Mouse (Mus musculus) liver, embryonic 12.5 days (tissue): Measurements from ENCODE around the gene Hagh. TPM values are rescaled to one million over a fixed set of nuclear protein-coding genes. Genes with fewer than 3 reads are reported as not detected.

ENCODE experiments used
- ATAC-seq: fragments of 200-750 bp; cut with Nextera tagmentation; 2 replicates; pipeline ENCODE4 v1.8.0; 2017; ENCODE audit warnings: moderate number of reproducible peaks, mild to moderate bottlenecking, moderate library complexity
- H3K27ac ChIP-seq: fragments of 300-500 bp; sonication (generic); 2 replicates; pipeline ENCODE4 v1.5.1; 2016; ENCODE audit warnings: mild to moderate bottlenecking
- H3K27me3 ChIP-seq: fragments of 300-500 bp; sonication (generic); replicated peaks from 2 replicates; pipeline ENCODE4 v1.6.1; 2016; ENCODE audit warnings: mild to moderate bottlenecking, moderate library complexity
- H3K36me3 ChIP-seq: fragments of 300-500 bp; sonication (generic); 2 replicates; pipeline ENCODE4 v1.6.1; 2016; ENCODE audit warnings: mild to moderate bottlenecking, moderate library complexity
- H3K4me1 ChIP-seq: fragments of 300-500 bp; sonication (generic); 2 replicates; pipeline ENCODE4 v1.6.1; 2016
- H3K4me2 ChIP-seq: fragments of 300-500 bp; sonication (generic); 2 replicates; pipeline ENCODE4 v1.6.1; 2016; ENCODE audit warnings: mild to moderate bottlenecking, moderate library complexity
- H3K4me3 ChIP-seq: fragments of 300-500 bp; sonication (generic); 2 replicates; pipeline ENCODE4 v1.5.1; 2016; ENCODE audit warnings: mild to moderate bottlenecking, moderate library complexity
- H3K9ac ChIP-seq: fragments of 300-500 bp; sonication (generic); 2 replicates; pipeline ENCODE4 v1.6.1; 2016; ENCODE audit warnings: mild to moderate bottlenecking, moderate library complexity
- H3K9me3 ChIP-seq: fragments of 300-500 bp; sonication (generic); replicated peaks from 2 replicates; pipeline ENCODE4 v1.6.1; 2016; ENCODE audit warnings: mild to moderate bottlenecking, moderate library complexity
- WGBS: fragments of 180-500 bp; shearing (Covaris S2); methylation state at CpG from one replicate; pipeline ENCODE4 v1.1.7; 2016; ENCODE audit not compliant: insufficient replicate concordance; 5-methylcytosine and 5-hydroxymethylcytosine counted together
- polyA plus RNA-seq: library from polyadenylated mRNA; unstranded; fragments of >200 nt; fragmentation: Nextera tagmentation; extraction: Ambion mirVana; gene quantifications from 2 replicates; pipeline ENCODE4 v1.2.1, GENCODE M21; 2016

Hagh gene
- polyA plus RNA-seq, 1 experiment from 2014 or later: 61.1 TPM

GRCm38 (mm10) chr17:24888862-24889261, 48.9 kb downstream of the Hagh start:
- peak overlapping the region; percentile 95; the same call in 1 of the 2 replicates for H3K9ac ChIP-seq
- WGBS: 79% methylated on average over 3 of the region's 3 CpGs
- peaks cover 61% of the 10 kb centered on the region for H3K4me1 ChIP-seq
- no peaks in the 10 kb centered on the region for H3K9me3 ChIP-seq
- no peaks in the 10 kb centered on the region for H3K27me3 ChIP-seq
- no peak for ATAC-seq
- H3K4me2 ChIP-seq: peak overlapping the region; percentile 83
- peaks cover 77% of the 10 kb centered on the region for H3K36me3 ChIP-seq
- peak overlapping the region; percentile 91 for H3K27ac ChIP-seq
- H3K4me3 ChIP-seq: no peak overlapping the region

DNA sequence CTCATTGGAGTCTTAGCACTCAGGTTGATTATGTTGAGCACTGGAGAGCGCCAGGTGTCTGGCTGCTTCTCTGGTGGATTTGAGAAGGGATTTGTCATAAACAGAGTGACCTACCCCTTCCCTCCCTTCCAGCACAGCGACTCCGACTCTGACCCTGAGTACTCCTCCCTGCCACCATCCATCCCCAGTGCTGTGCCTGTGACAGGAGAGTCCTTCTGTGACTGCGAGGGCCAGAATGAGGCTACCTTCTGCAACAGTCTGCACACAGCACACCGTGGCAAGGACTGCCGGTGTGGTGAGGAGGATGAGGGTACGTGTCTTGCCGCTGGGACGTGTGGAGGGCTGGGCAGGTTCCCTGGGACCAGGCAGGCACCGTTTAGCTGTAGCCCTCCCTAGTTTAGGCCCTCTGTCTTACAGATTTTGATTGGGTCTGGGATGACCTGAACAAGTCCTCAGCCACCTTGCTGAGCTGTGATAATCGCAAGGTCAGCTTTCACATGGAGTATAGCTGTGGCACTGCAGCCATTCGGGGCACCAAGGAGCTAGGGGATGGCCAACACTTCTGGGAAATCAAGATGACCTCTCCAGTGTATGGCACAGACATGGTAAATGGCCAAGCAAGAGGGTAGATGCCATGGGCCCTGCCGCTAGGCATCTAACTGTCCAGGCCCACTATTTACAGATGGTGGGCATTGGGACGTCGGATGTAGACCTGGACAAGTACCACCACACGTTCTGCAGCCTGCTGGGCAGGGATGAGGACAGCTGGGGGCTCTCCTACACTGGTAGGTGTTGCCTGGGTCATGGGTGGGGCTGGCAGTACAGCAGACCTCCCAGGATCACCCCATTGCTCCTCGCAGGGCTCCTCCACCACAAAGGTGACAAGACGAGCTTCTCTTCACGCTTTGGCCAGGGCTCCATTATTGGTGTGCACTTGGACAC, 50.5 kb downstream of the Hagh start:
- peak overlapping the region; percentile 91; the same call in 1 of the 2 replicates for H3K27ac ChIP-seq
- no peak overlapping the region for H3K4me3 ChIP-seq
- no peak overlapping the region for H3K4me2 ChIP-seq
- H3K9me3 ChIP-seq: no peaks in the 10 kb centered on the region
- H3K4me1 ChIP-seq: peaks cover 54% of the 10 kb centered on the region
- H3K27me3 ChIP-seq: no peaks in the 10 kb centered on the region
- no peak for ATAC-seq
- peaks cover 63% of the 10 kb centered on the region for H3K36me3 ChIP-seq
- no peak overlapping the region for H3K9ac ChIP-seq
- WGBS: 85% methylated on average over 19 of the region's 19 CpGs

DNA sequence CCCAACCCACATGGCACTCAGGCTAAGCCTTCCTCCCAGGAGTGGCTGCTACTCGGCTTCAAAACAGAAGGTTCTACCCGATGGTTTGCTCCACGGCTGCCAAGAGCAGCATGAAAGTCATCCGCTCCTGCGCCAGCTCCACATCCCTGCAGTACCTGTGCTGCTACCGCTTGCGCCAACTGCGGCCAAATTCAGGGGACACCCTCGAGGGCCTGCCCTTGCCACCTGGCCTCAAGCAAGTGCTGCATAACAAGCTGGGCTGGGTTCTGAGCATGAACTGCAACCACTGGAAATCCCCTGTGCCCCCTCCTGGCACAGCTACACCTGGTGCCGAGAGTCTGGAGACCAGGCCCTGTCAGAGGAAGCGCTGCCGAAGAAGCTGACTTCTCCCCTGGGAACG, 51.4 kb downstream of the Hagh start:
- no peak overlapping the region for H3K9ac ChIP-seq
- H3K4me3 ChIP-seq: no peak overlapping the region
- ATAC-seq: no peak
- no peaks in the 10 kb centered on the region for H3K27me3 ChIP-seq
- no peak overlapping the region for H3K4me2 ChIP-seq
- 79% methylated on average over 13 of the region's 13 CpGs for WGBS
- H3K36me3 ChIP-seq: peaks cover 63% of the 10 kb centered on the region
- H3K9me3 ChIP-seq: no peaks in the 10 kb centered on the region
- peaks cover 60% of the 10 kb centered on the region for H3K4me1 ChIP-seq
- H3K27ac ChIP-seq: peak overlapping the region; percentile 17; the same call in 1 of the 2 replicates

GRCm38 (mm10) chr17:24892785-24893184, 52.8 kb downstream of the Hagh start:
- peaks cover 64% of the 10 kb centered on the region for H3K4me1 ChIP-seq
- H3K4me3 ChIP-seq: no peak overlapping the region
- H3K27me3 ChIP-seq: no peaks in the 10 kb centered on the region
- no peak overlapping the region for H3K4me2 ChIP-seq
- no peaks in the 10 kb centered on the region for H3K9me3 ChIP-seq
- no peak overlapping the region for H3K9ac ChIP-seq
- peaks cover 71% of the 10 kb centered on the region for H3K36me3 ChIP-seq
- no peak for ATAC-seq
- H3K27ac ChIP-seq: no peak overlapping the region
- 87% methylated on average over 12 of the region's 12 CpGs for WGBS

DNA sequence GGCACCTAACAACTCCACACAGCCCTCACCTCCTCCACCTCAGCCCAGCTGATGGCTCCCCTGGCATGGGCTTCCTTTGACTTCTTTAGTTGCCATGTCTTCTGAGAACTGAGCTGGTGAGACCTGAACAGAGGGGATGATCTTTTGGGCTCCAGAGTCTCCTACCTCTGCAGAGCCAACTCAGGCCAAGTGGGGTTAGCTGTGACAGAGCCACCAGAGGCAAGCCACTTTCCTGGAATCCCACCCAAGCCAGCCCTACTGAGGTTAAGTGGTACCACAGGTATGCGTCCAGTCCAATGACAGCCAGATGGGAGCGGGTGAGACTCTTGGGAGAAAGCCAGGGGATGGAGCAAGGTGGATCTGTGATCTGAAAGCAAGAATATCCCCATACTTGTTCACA, 53.3 kb downstream of the Hagh start:
- no peaks in the 10 kb centered on the region for H3K27me3 ChIP-seq
- no peaks in the 10 kb centered on the region for H3K9me3 ChIP-seq
- peak overlapping the region; percentile 92; the same call in 1 of the 2 replicates for H3K4me3 ChIP-seq
- ATAC-seq: no peak
- peak overlapping the region; percentile 97 for H3K4me2 ChIP-seq
- WGBS: 89% methylated on average over 2 of the region's 2 CpGs
- peaks cover 71% of the 10 kb centered on the region for H3K36me3 ChIP-seq
- H3K27ac ChIP-seq: no peak overlapping the region
- peaks cover 63% of the 10 kb centered on the region for H3K4me1 ChIP-seq
- peak overlapping the region; percentile 88; the same call in 1 of the 2 replicates for H3K9ac ChIP-seq

DNA sequence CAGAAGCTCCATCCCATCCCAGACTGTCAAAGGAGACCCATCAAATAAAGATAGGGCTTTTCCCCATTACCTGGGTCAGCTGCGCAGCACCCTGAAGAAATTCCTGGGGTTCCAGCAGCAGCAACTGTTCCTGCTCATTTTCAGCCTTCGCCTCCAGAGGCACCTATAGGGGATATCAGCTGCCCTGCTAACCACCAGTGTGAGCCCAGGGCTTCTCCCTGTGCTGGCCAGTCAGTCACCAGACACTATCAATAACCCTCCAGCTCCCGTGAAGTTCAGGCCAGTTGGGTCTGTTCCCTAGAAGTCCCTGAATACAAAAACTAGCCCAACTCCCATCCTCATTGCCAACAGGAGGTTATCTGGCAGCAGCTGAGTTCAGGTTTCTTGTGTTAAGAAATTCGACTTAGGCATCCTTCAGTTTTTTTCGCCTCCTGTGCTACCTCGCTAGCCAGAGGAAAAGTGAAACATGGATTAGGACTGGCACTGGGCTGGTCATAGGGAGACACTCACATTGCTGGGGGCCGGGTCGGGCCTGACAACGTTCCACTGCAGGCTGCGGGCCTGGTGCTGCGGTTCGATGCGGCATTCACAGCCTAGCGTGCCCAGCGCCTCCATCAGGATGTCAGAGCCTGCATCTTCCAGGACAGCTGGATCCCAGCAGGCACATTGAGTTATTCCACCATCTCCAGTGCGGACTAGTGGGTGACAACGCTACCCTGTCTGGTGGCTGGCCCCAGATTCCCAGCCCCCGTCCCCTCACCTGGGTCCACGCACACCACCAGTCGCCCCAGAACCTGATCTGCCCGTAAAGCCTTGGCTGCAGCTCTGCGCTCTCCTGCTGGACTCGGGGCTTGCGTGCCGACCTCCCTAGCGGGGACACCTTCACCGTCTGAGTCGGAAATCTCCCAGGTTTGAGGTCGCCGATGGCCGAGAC, 54.4 kb downstream of the Hagh start:
- no peaks in the 10 kb centered on the region for H3K27me3 ChIP-seq
- H3K36me3 ChIP-seq: peaks cover 71% of the 10 kb centered on the region
- H3K9me3 ChIP-seq: no peaks in the 10 kb centered on the region
- H3K27ac ChIP-seq: peak overlapping the region; percentile 89
- WGBS: 8% methylated on average over 31 of the region's 31 CpGs
- peak overlapping the region; percentile 92 for H3K4me3 ChIP-seq
- peak overlapping the region; percentile 97 for H3K4me2 ChIP-seq
- peak; percentile 17; the same call in 1 of the 2 replicates for ATAC-seq
- H3K4me1 ChIP-seq: peaks cover 53% of the 10 kb centered on the region
- peak overlapping the region; percentile 88 for H3K9ac ChIP-seq

- H3K27ac ChIP-seq: peak within 1 kb of the TSS; percentile 89
- ATAC-seq: peak; percentile 55
- H3K4me1 ChIP-seq: peaks cover 47% of the 10 kb centered on the region
- H3K9ac ChIP-seq: peak within 1 kb of the TSS; percentile 88
- H3K4me2 ChIP-seq: peak within 1 kb of the TSS; percentile 97
- peaks cover 71% of the 10 kb centered on the region for H3K36me3 ChIP-seq
- H3K4me3 ChIP-seq: peak within 1 kb of the TSS; percentile 92
- H3K9me3 ChIP-seq: no peaks in the 10 kb centered on the region
- H3K27me3 ChIP-seq: no peaks in the 10 kb centered on the region
- under 1% methylated on average over 62 of the region's 62 CpGs for WGBS
Observed at GRCm38 (mm10) chr17:24894995-24895547, 55.1 kb downstream of the Hagh start, which contains the start of the genes Eme2 and Mrps34. Gene Eme2 (minus strand): TSS chr17:24895087. Gene Mrps34 (plus strand): TSS chr17:24895116.

DNA sequence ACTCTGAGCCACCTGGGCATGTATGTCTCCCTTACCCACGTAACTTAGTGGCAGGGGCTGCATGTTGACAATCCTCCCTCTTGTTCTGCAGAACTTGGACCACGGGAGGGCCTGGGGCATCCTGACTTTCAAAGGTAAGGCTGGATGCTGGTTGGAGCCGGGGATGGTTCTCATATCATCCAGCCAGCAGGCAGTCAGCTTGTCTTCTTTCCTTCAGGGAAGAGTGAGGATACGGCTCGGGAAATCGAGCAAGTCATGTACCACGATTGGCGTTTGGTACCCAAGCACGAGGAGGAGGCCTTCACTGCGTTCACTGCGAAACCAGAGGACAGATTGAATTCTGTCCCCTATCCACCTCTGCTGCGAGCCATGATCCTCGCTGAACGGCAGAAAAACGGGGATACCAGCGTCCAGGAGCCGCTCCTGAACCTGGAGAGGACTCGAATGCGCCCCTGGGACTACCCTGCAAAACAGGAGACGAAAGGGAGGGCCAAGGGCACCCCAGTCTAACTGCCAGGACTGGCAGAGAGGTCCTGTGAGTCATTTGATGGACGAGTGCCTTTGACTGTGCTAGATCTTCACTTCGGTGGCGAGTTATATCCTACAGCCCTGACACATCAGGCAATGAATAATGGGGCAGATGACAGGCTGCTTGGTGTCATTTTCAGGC, 55.8 kb downstream of the Hagh start:
- H3K27ac ChIP-seq: peak overlapping the region; percentile 89
- peak; percentile 13 for ATAC-seq
- H3K4me3 ChIP-seq: peak overlapping the region; percentile 92
- no peaks in the 10 kb centered on the region for H3K27me3 ChIP-seq
- WGBS: 8% methylated on average over 23 of the region's 23 CpGs
- peaks cover 49% of the 10 kb centered on the region for H3K4me1 ChIP-seq
- H3K9me3 ChIP-seq: no peaks in the 10 kb centered on the region
- H3K36me3 ChIP-seq: peaks cover 71% of the 10 kb centered on the region
- H3K4me2 ChIP-seq: peak overlapping the region; percentile 97
- H3K9ac ChIP-seq: peak overlapping the region; percentile 88

GRCm38 (mm10) chr17:24896241-24896992, 56.5 kb downstream of the Hagh start, which contains the start of gene Nme3:
Gene Nme3 (plus strand): TSS chr17:24896500.
- peak within 1 kb of the TSS; percentile 88 for H3K9ac ChIP-seq
- peak; percentile 80 for ATAC-seq
- H3K27ac ChIP-seq: peak within 1 kb of the TSS; percentile 89
- no peaks in the 10 kb centered on the region for H3K9me3 ChIP-seq
- peak within 1 kb of the TSS; percentile 97 for H3K4me2 ChIP-seq
- H3K4me1 ChIP-seq: peaks cover 50% of the 10 kb centered on the region
- peak within 1 kb of the TSS; percentile 92 for H3K4me3 ChIP-seq
- 2% methylated on average over 50 of the region's 50 CpGs for WGBS
- H3K27me3 ChIP-seq: no peaks in the 10 kb centered on the region
- peaks cover 71% of the 10 kb centered on the region for H3K36me3 ChIP-seq

DNA sequence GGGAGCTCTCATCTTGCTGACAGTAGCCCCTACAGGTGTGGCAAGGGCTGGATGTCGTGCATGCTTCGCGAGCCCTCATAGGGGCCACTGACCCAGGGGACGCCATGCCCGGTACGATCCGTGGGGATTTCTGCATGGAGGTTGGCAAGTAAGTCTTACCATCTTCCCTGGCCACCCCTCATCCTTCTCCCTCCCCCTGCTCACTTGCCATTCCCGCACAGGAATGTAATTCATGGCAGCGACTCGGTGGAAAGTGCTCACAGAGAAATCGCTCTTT, 57.0 kb downstream of the Hagh start:
- Histone ChIP-seq H3K4me1 (peaks cover 55% of the 10 kb centered on the region), H3K4me3 (peak overlapping the region; percentile 92), H3K36me3 (peaks cover 71% of the 10 kb centered on the region), H3K4me2 (peak overlapping the region; percentile 97), H3K9ac (peak overlapping the region; percentile 88), H3K27ac (peak overlapping the region; percentile 89), H3K27me3 (no peaks in the 10 kb centered on the region), H3K9me3 (no peaks in the 10 kb centered on the region)
- ATAC-seq: no peak
- 51% methylated on average over 11 of the region's 11 CpGs for WGBS
